Mouse (Mus musculus) lung, postnatal 4 days (tissue): ENCODE results near the gene Casz1.

Experiments
- DNase-seq, 2 experiments: peaks; one replicate each; pipeline ENCODE4 v3.0.0; 2021

The Casz1 gene

GRCm38 (mm10) chr4:148881001-148881669 lies 76.9 kb downstream of the Casz1 start:
- DNase-seq = peak in 1 of 2 experiments; percentile 61

GRCm38 (mm10) chr4:148881838-148882237 lies 77.6 kb downstream of the Casz1 start:
- no peak for DNase-seq

- peak; percentile 68 to 78 for DNase-seq
Measured at GRCm38 (mm10) chr4:148882360-148882929, 78.2 kb downstream of the Casz1 start.

- DNase-seq = no peak
Measured at GRCm38 (mm10) chr4:148884596-148884995, 80.4 kb downstream of the Casz1 start.

- DNase-seq = no peak
Measured at GRCm38 (mm10) chr4:148885401-148885800, 81.2 kb downstream of the Casz1 start.

- no peak for DNase-seq
Measured at GRCm38 (mm10) chr4:148885921-148886540, 81.8 kb downstream of the Casz1 start.

- no peak for DNase-seq
Measured at GRCm38 (mm10) chr4:148888229-148888628, 84.0 kb downstream of the Casz1 start.

- no peak for DNase-seq
Measured at GRCm38 (mm10) chr4:148889011-148889410, 84.8 kb downstream of the Casz1 start.

- DNase-seq = no peak
Measured at GRCm38 (mm10) chr4:148890442-148890841, 86.2 kb downstream of the Casz1 start.

GRCm38 (mm10) chr4:148890892-148891838 lies 86.9 kb downstream of the Casz1 start:
- DNase-seq = peak; percentile 46 to 68

- DNase-seq = no peak
Measured at GRCm38 (mm10) chr4:148896125-148896524, 91.9 kb downstream of the Casz1 start.

- no peak for DNase-seq
Measured at GRCm38 (mm10) chr4:148899927-148900294, 95.7 kb downstream of the Casz1 start.

GRCm38 (mm10) chr4:148900295-148901211 lies 96.3 kb downstream of the Casz1 start:
- peak; percentile 87 to 93 for DNase-seq

- peak; percentile 49 to 53 for DNase-seq
Measured at GRCm38 (mm10) chr4:148901275-148902052, 97.2 kb downstream of the Casz1 start.

GRCm38 (mm10) chr4:148902919-148903727 lies 98.9 kb downstream of the Casz1 start:
- peak; percentile 82 to 85 for DNase-seq

GRCm38 (mm10) chr4:148905295-148905694 lies 101.1 kb downstream of the Casz1 start:
- no peak for DNase-seq

GRCm38 (mm10) chr4:148906806-148907205 lies 102.6 kb downstream of the Casz1 start:
- DNase-seq = peak in 1 of 2 experiments; percentile 65

- no peak for DNase-seq
Measured at GRCm38 (mm10) chr4:148908214-148908681, 104.0 kb downstream of the Casz1 start.

- DNase-seq = peak in 1 of 2 experiments; percentile 64
Measured at GRCm38 (mm10) chr4:148908760-148909510, 104.7 kb downstream of the Casz1 start.
